Mouse (Mus musculus): Measurements from ENCODE around the gene Rabgap1. TPM values are rescaled to one million over a fixed set of nuclear protein-coding genes. Genes with fewer than 3 reads are reported as not detected.

The Rabgap1 gene
- polyA plus RNA-seq, 1 experiment, result 16.0 TPM

DNA sequence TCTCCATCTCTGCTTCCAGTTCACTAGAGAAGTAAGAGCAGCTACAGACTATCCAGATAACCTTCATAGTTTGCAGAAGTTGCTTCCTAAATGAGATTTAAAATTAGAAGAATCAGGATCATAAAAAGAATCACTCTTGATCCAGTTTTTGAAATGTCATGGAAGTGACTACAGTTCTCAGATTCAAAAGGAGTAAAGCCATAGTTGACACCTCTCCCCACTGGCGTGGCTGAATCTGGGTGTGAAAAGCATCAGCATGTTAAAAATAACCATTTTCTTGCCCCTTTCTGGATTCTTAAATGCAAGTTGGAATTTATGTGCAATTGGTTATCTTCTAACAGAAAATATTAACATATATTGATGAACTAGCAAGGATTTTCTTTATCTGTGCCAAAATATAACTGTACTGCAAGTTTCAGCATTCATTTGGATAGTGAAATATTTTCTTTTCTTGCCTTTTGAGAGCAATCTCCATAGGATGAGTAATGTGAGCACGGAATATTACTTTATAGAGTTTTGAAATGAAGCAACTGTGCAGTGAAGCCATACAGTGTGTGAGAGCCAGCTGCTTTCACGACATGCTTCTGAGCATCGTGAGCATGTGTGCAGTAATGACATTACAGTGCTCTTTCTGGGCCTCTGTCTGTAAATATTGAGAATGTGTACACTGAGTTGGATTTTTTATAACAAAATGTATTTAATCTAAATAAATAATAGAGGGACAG, 75.6 kb downstream of the Rabgap1 start:
- Histone ChIP-seq H3K4me3 (no peak overlapping the region), H3K27me3 (ENCODE audit: control insufficient read depth, insufficient read depth, insufficient read length) (no peaks in the 10 kb centered on the region), H3K79me2 (ENCODE audit: control insufficient read depth, insufficient read depth) (no peaks in the 10 kb centered on the region), H3ac (ENCODE audit: control insufficient read depth, insufficient read length) (no peak overlapping the region), H3K4me2 (ENCODE audit: low read depth) (no peak overlapping the region), H3K36me3 (ENCODE audit: control insufficient read depth, insufficient read depth) (no peaks in the 10 kb centered on the region)
- TF ChIP-seq E2F4 (IDR thresholded peaks at IDR 0.05; ENCODE audit: insufficient read depth), result no peak
- no peak for TF ChIP-seq TCF3 (IDR thresholded peaks at IDR 0.05; ENCODE audit: insufficient read length, low read depth)
- no peak for TF ChIP-seq TCF12 (IDR thresholded peaks at IDR 0.05; ENCODE audit: insufficient read depth, poor library complexity, severe bottlenecking)
- TF ChIP-seq USF1 (IDR thresholded peaks at IDR 0.05; ENCODE audit: low read depth), result no peak
- no peak for TF ChIP-seq POLR2AphosphoS2 (IDR thresholded peaks at IDR 0.05; ENCODE audit: insufficient read length, low read depth)
- no peak for TF ChIP-seq POLR2A (IDR thresholded peaks at IDR 0.05; ENCODE audit: insufficient read length, low read depth)
- TF ChIP-seq CEBPB (IDR thresholded peaks at IDR 0.05; ENCODE audit: insufficient read depth, poor library complexity, severe bottlenecking), result no peak
- TF ChIP-seq REST (IDR thresholded peaks at IDR 0.05; ENCODE audit: insufficient read depth, insufficient read length), result no peak
- TF ChIP-seq SRF (IDR thresholded peaks at IDR 0.05; ENCODE audit: control insufficient read depth, insufficient read length, low read depth), result no peak
- TF ChIP-seq MYOG (IDR thresholded peaks at IDR 0.05; ENCODE audit: control insufficient read depth in 1 of 3, insufficient read depth in 1 of 3, insufficient read length in 2 of 3, low read depth in 2 of 3), result no peak
- TF ChIP-seq MYOD1 (IDR thresholded peaks at IDR 0.05; ENCODE audit: control insufficient read depth in 1 of 3, insufficient read length in 2 of 3, low read depth in 2 of 3), result no peak
- no peak for TF ChIP-seq MAX (IDR thresholded peaks at IDR 0.05; ENCODE audit: low read depth)

DNA sequence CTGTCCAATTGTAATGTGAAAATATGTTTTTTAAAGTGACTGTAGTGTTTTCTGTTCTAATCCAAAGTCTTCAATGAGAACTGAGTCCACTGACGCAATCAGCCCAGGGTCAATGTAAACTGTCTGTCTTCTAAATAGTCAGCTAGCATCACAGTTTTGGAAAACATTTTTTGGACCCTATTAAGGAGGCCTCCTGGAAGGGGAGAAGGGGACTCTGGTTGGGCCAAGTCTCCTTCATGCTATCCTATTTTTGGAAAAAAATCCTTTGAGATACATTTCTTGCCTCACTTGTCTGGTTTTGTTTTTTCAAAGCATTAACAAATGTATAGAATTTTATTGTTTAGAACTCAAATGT, 76.2 kb downstream of the Rabgap1 start:
- no peak overlapping the region for H3ac ChIP-seq (ENCODE audit: control insufficient read depth, insufficient read length)
- no peak overlapping the region for H3K4me3 ChIP-seq
- no peaks in the 10 kb centered on the region for H3K79me2 ChIP-seq (ENCODE audit: control insufficient read depth, insufficient read depth)
- no peak overlapping the region for H3K4me2 ChIP-seq (ENCODE audit: low read depth)
- no peaks in the 10 kb centered on the region for H3K36me3 ChIP-seq (ENCODE audit: control insufficient read depth, insufficient read depth)
- TF ChIP-seq SRF (IDR thresholded peaks at IDR 0.05; ENCODE audit: control insufficient read depth, insufficient read length, low read depth), result no peak
- no peak for TF ChIP-seq USF1 (IDR thresholded peaks at IDR 0.05; ENCODE audit: low read depth)
- TF ChIP-seq TCF3 (IDR thresholded peaks at IDR 0.05; ENCODE audit: insufficient read length, low read depth), result no peak
- TF ChIP-seq MAX (IDR thresholded peaks at IDR 0.05; ENCODE audit: low read depth), result no peak
- no peak for TF ChIP-seq POLR2A (IDR thresholded peaks at IDR 0.05; ENCODE audit: insufficient read length, low read depth)
- no peak for TF ChIP-seq CEBPB (IDR thresholded peaks at IDR 0.05; ENCODE audit: insufficient read depth, poor library complexity, severe bottlenecking)
- no peak for TF ChIP-seq TCF12 (IDR thresholded peaks at IDR 0.05; ENCODE audit: insufficient read depth, poor library complexity, severe bottlenecking)
- no peak for TF ChIP-seq POLR2AphosphoS2 (IDR thresholded peaks at IDR 0.05; ENCODE audit: insufficient read length, low read depth)
- no peaks in the 10 kb centered on the region for H3K27me3 ChIP-seq (ENCODE audit: control insufficient read depth, insufficient read depth, insufficient read length)

DNA sequence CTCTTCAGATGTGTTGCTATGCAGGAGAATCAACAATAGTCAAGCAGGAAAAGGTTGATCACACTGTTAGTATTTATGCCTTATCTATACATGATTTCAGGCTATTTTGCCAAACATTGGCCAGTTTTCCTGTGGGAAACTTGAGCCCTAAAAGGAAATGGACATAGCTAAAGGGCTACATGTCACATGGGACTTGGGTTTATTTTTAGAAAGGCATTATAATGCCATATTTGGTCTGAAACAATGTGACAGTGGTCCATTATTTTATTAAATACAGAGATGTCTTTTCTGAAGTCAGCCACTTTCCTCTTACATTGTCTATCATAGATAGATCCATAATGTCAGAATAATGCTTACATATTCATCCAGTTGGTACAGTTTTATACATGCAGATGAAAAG, 84.5 kb downstream of the Rabgap1 start:
- TF ChIP-seq TCF3 (IDR thresholded peaks at IDR 0.05; ENCODE audit: insufficient read length, low read depth) (no peak), MAX (IDR thresholded peaks at IDR 0.05; ENCODE audit: low read depth) (no peak), REST (IDR thresholded peaks at IDR 0.05; ENCODE audit: insufficient read depth, insufficient read length) (no peak), E2F4 (IDR thresholded peaks at IDR 0.05; ENCODE audit: insufficient read depth) (no peak), POLR2AphosphoS2 (IDR thresholded peaks at IDR 0.05; ENCODE audit: insufficient read length, low read depth) (no peak), SRF (IDR thresholded peaks at IDR 0.05; ENCODE audit: control insufficient read depth, insufficient read length, low read depth) (no peak), CEBPB (IDR thresholded peaks at IDR 0.05; ENCODE audit: insufficient read depth, poor library complexity, severe bottlenecking) (no peak), MYOG (IDR thresholded peaks at IDR 0.05; ENCODE audit: control insufficient read depth in 1 of 3, insufficient read depth in 1 of 3, insufficient read length in 2 of 3, low read depth in 2 of 3) (no peak), POLR2A (IDR thresholded peaks at IDR 0.05; ENCODE audit: insufficient read length, low read depth) (no peak), TCF12 (IDR thresholded peaks at IDR 0.05; ENCODE audit: insufficient read depth, poor library complexity, severe bottlenecking) (no peak), MYOD1 (IDR thresholded peaks at IDR 0.05; ENCODE audit: control insufficient read depth in 1 of 3, insufficient read length in 2 of 3, low read depth in 2 of 3) (no peak), USF1 (IDR thresholded peaks at IDR 0.05; ENCODE audit: low read depth) (no peak)
- no peaks in the 10 kb centered on the region for H3K79me2 ChIP-seq (ENCODE audit: control insufficient read depth, insufficient read depth)
- H3K36me3 ChIP-seq (ENCODE audit: control insufficient read depth, insufficient read depth), result peaks cover 8% of the 10 kb centered on the region
- H3K27me3 ChIP-seq (ENCODE audit: control insufficient read depth, insufficient read depth, insufficient read length), result no peaks in the 10 kb centered on the region
- H3K4me3 ChIP-seq, result no peak overlapping the region
- H3K4me2 ChIP-seq (ENCODE audit: low read depth), result no peak overlapping the region
- H3ac ChIP-seq (ENCODE audit: control insufficient read depth, insufficient read length), result no peak overlapping the region

DNA sequence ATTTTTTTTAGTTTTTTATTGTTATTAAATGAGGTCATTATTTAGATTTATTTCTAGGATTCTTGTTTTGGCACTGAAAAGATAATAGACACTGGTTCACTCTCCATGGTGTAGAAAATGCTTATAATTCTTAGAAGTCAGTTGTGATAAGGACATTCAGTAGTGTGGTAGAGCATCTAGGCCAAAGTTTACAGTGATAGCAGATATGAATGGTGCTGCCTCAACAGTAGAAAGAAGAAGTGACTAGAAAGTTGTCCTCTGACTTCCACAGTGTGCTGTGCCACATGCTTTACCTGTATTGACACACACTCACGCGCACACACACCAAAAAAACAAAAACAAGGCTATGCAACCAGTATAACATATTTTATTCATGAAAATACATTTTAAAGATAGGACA, 86.3 kb downstream of the Rabgap1 start:
- H3K79me2 ChIP-seq (ENCODE audit: control insufficient read depth, insufficient read depth), result no peaks in the 10 kb centered on the region

More for the DNA sequence above, 86.3 kb downstream of the Rabgap1 start:
- Histone ChIP-seq H3K36me3 (ENCODE audit: control insufficient read depth, insufficient read depth) (peaks cover 24% of the 10 kb centered on the region), H3K4me2 (ENCODE audit: low read depth) (no peak overlapping the region), H3K27me3 (ENCODE audit: control insufficient read depth, insufficient read depth, insufficient read length) (no peaks in the 10 kb centered on the region), H3K4me3 (no peak overlapping the region), H3ac (ENCODE audit: control insufficient read depth, insufficient read length) (no peak overlapping the region)
- TF ChIP-seq POLR2A (IDR thresholded peaks at IDR 0.05; ENCODE audit: insufficient read length, low read depth), result no peak
- no peak for TF ChIP-seq POLR2AphosphoS2 (IDR thresholded peaks at IDR 0.05; ENCODE audit: insufficient read length, low read depth)
- TF ChIP-seq USF1 (IDR thresholded peaks at IDR 0.05; ENCODE audit: low read depth), result no peak
- no peak for TF ChIP-seq TCF12 (IDR thresholded peaks at IDR 0.05; ENCODE audit: insufficient read depth, poor library complexity, severe bottlenecking)
- no peak for TF ChIP-seq CEBPB (IDR thresholded peaks at IDR 0.05; ENCODE audit: insufficient read depth, poor library complexity, severe bottlenecking)
- no peak for TF ChIP-seq SRF (IDR thresholded peaks at IDR 0.05; ENCODE audit: control insufficient read depth, insufficient read length, low read depth)
- no peak for TF ChIP-seq MYOG (IDR thresholded peaks at IDR 0.05; ENCODE audit: control insufficient read depth in 1 of 3, insufficient read depth in 1 of 3, insufficient read length in 2 of 3, low read depth in 2 of 3)
- no peak for TF ChIP-seq MYOD1 (IDR thresholded peaks at IDR 0.05; ENCODE audit: control insufficient read depth in 1 of 3, insufficient read length in 2 of 3, low read depth in 2 of 3)

Measured in myocyte (in vitro differentiated cells).